Mouse (Mus musculus) forebrain, embryonic 14.5 days (tissue): ENCODE data around the gene Ppp1r17. TPM values are rescaled to one million over a fixed set of nuclear protein-coding genes. Genes with fewer than 3 reads are reported as not detected.

Experiments used
- ATAC-seq: fragments of 200-750 bp; cut with Nextera tagmentation; 2 replicates; pipeline ENCODE4 v1.8.0; 2017; ENCODE audit warnings: mild to moderate bottlenecking, moderate library complexity
- DNase-seq: peaks from one replicate; pipeline ENCODE4 v3.0.0-alpha.2; 2015; ENCODE audit warnings: low spot score
- H3K27ac ChIP-seq: fragments of 300-500 bp; sonication (generic); 2 replicates; pipeline ENCODE4 v1.5.1; 2014; ENCODE audit warnings: low read depth, mild to moderate bottlenecking, control low read depth, low read length, moderate library complexity
- H3K27me3 ChIP-seq: fragments of 300-500 bp; sonication (generic); replicated peaks from 2 replicates; pipeline ENCODE4 v1.6.1; 2014; ENCODE audit warnings: low read length, control low read depth, mixed read lengths; ENCODE audit not compliant: control insufficient read depth, insufficient read depth
- H3K36me3 ChIP-seq: fragments of 300-500 bp; sonication (generic); 2 replicates; pipeline ENCODE4 v1.6.1; 2014; ENCODE audit warnings: low read length, control low read depth; ENCODE audit not compliant: control insufficient read depth, insufficient read depth
- H3K4me1 ChIP-seq: fragments of 300-500 bp; sonication (generic); 2 replicates; pipeline ENCODE4 v1.6.1; 2014; ENCODE audit warnings: antibody characterized with exemption, low read length, control low read depth; ENCODE audit not compliant: control insufficient read depth, insufficient read depth
- H3K4me2 ChIP-seq: fragments of 300-500 bp; sonication (generic); 2 replicates; pipeline ENCODE4 v1.6.1; 2014; ENCODE audit warnings: mild to moderate bottlenecking, control low read depth, low read length
- H3K4me3 ChIP-seq: fragments of 300-500 bp; sonication (generic); 2 replicates; pipeline ENCODE4 v1.5.1; 2014; ENCODE audit warnings: low read depth, low read length, control low read depth
- H3K9ac ChIP-seq: fragments of 300-500 bp; sonication (generic); 2 replicates; pipeline ENCODE4 v1.6.1; 2014; ENCODE audit warnings: mild to moderate bottlenecking, low read length, control low read depth, moderate library complexity
- H3K9me3 ChIP-seq: fragments of 300-500 bp; sonication (generic); replicated peaks from 2 replicates; pipeline ENCODE4 v1.6.1; 2016; ENCODE audit warnings: low read length, control low read depth, mixed read lengths; ENCODE audit not compliant: control insufficient read depth
- WGBS: fragments of 180-500 bp; shearing (Covaris S2); extraction: QIAGEN DNeasy Blood & Tissue Kit; methylation state at CpG from one replicate; pipeline ENCODE4 v1.1.7; 2014; 5-methylcytosine and 5-hydroxymethylcytosine counted together
- polyA plus RNA-seq: library from polyadenylated mRNA; unstranded; fragments of >200 nt; fragmentation: Nextera tagmentation; extraction: Ambion mirVana; gene quantifications from 2 replicates; pipeline ENCODE4 v1.2.1, GENCODE M21; 2014

The Ppp1r17 gene
- polyA plus RNA-seq, 1 experiment from 2014 or later, result 3.5 TPM

DNA sequence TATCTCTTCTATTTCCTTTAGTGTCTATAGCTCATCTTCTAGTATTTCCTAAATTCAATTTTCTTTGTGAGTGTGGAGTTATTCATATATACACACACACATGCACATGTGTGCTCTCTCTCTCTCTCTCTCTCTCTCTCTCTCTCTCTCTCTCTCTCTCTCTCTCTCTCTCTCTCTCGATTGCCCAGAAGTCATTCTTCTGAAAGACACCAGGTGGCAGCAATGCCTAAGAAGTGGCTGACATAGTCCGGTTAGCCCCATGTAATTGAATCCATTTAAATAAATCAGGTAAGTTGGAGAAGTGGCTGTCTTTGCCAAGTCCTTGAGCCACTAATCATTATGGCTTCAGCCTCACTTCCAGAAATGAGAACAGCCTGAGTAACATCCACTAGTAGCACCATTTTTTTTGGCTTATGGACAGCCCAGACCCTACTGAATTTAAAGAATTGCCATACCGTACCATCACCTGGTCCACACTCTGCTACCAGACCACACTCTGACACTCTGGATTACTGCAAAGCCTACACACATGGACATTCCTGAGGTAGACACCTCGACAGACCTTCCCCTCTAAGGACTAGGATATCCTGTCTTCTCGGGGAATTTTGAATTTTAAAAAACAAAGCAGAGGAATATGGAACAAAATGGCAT, 49.5 kb downstream of the Ppp1r17 start:
- Histone ChIP-seq H3K27me3 (no peaks in the 10 kb centered on the region), H3K9me3 (no peaks in the 10 kb centered on the region), H3K9ac (no peak overlapping the region), H3K27ac (no peak overlapping the region), H3K4me2 (no peak overlapping the region), H3K4me1 (no peaks in the 10 kb centered on the region), H3K4me3 (no peak overlapping the region), H3K36me3 (no peaks in the 10 kb centered on the region)
- DNase-seq, result peak; percentile 83
- 45% methylated on average over 5 of the region's 5 CpGs for WGBS
- ATAC-seq, result peak; percentile 88

GRCm38 (mm10) chr6:56068516-56068915, 51.2 kb downstream of the Ppp1r17 start:
- H3K27ac ChIP-seq, result no peak overlapping the region
- no peaks in the 10 kb centered on the region for H3K9me3 ChIP-seq
- H3K4me2 ChIP-seq, result no peak overlapping the region
- H3K9ac ChIP-seq, result no peak overlapping the region
- H3K36me3 ChIP-seq, result no peaks in the 10 kb centered on the region
- no peaks in the 10 kb centered on the region for H3K4me1 ChIP-seq
- no peaks in the 10 kb centered on the region for H3K27me3 ChIP-seq
- no peak overlapping the region for H3K4me3 ChIP-seq
- ATAC-seq (no peak), DNase-seq (no peak)

DNA sequence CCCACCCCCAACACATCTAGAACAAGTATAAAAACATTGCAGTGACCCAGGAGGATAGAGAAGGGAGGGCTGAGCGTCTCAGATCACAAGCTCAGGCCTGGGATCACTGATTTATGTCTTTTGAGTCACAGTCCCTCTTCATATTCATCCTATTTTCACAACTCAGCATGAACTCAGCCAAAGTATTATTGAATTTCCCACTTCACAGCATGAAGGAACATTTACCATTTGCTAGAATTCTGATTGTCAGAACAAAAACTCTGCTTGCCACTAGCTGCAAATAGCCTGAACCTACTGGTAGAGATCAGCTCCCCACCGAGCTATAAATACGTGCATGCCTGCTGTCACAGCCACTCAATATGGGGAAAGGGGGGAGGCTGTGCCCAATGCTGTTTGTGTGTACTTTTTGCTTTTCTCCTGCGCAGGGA, 59.1 kb downstream of the Ppp1r17 start:
- peak; percentile 57; the same call in 1 of the 2 replicates for ATAC-seq

More for the DNA sequence above, 59.1 kb downstream of the Ppp1r17 start:
- no peaks in the 10 kb centered on the region for H3K27me3 ChIP-seq
- no peak overlapping the region for H3K27ac ChIP-seq
- no peaks in the 10 kb centered on the region for H3K9me3 ChIP-seq
- 35% methylated on average over 4 of the region's 4 CpGs for WGBS
- peak; percentile 63 for DNase-seq
- H3K4me3 ChIP-seq, result no peak overlapping the region
- no peak overlapping the region for H3K4me2 ChIP-seq
- no peak overlapping the region for H3K9ac ChIP-seq
- H3K36me3 ChIP-seq, result no peaks in the 10 kb centered on the region
- H3K4me1 ChIP-seq, result no peaks in the 10 kb centered on the region

Other genes with a start within 250 kb of the Ppp1r17 start
- gene Itprid1, start 180.6 kb upstream of the Ppp1r17 start, polyA plus RNA-seq, result 2.2 and 3.0 TPM in 2 replicates